Mouse (Mus musculus) monocyte, adult 5-6 weeks (primary cell): Measurements from ENCODE around the gene Pi4kb. TPM values are rescaled to one million over a fixed set of nuclear protein-coding genes. Genes with fewer than 3 reads are reported as not detected.
"Not testable (repeated sequence)": the region's sequence is repeated elsewhere in the genome, so short reads cannot be mapped to it uniquely, and the experiment has no call there.

Source experiments
- ATAC-seq: fragments of 153-309, 156-312 bp; replicated peaks from 2 replicates; pipeline ENCODE4 v1.8.0; 2017; ENCODE audit warnings: mild to moderate bottlenecking; ENCODE audit not compliant: low TSS enrichment, insufficient number of reproducible peaks, severe bottlenecking, poor library complexity, low FRiP score
- total RNA-seq: library from RNA; stranded (forward); fragments of 200-1000, 200-491, 200-594 nt; gene quantifications from 3 replicates; pipeline ENCODE4 v1.2.3, GENCODE M21; 2017

Pi4kb gene
- total RNA-seq, 1 experiment from 2014 or later: 25.2 TPM

DNA sequence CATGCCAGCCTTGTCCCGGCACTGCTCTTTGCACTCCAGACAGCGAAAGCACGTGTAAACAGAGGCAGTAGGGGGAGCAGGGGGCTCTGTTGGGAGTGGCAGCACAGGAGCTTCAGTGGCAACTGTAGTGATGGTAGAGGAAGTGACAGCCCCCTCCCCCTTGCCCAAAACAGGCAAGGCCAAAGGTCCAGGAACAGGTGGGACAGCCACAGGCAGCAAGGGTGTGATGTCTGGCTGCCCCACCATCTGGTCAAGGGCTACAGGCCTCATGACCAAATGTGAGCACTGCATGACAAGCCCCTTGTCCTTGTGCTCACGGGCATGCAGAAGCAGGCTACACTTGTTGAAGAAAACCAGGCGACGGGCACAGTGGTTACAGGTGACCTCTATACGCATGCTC lies 35.9 kb downstream of the Pi4kb start:
- ATAC-seq: no peak

- ATAC-seq: no peak
Measured at GRCm38 (mm10) chr3:95012982-95013381, 38.5 kb downstream of the Pi4kb start.

DNA sequence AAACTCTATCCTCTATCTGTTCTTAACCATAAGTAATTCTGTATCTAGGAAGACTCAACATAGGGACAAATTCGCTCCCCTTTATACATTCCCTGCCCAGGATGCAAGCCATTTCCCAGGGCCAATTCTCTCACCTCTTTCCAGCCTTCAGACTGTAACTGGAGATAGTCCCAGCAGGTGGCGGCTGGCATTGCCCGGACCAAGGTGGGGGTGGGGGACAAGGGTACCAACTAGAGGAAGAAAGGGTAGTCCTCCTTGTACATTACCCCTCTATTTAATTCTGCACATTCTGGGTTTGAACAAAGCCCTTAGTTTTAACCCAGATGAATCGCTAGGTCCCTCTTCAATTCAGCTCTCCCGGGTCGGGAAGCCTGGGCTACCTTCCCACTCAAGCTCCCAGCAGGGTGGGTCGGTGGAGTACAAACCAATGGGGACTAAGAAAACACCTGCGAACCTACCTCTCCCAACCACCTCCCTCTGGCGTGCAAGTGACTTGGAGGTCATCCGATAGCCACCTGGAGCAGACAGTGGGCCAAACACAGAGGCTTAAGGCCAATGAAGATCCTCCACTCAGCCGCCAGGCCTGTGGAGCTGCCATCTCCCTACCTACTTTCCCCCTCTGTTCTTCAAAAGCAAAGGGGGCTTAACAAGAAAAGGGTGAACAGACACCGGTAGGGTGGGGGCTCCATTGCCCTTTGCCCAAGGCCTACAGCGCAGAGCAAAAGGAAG lies 39.3 kb downstream of the Pi4kb start:
- no peak for ATAC-seq

- ATAC-seq: no peak
Measured at GRCm38 (mm10) chr3:95014428-95015151, 40.1 kb downstream of the Pi4kb start.

DNA sequence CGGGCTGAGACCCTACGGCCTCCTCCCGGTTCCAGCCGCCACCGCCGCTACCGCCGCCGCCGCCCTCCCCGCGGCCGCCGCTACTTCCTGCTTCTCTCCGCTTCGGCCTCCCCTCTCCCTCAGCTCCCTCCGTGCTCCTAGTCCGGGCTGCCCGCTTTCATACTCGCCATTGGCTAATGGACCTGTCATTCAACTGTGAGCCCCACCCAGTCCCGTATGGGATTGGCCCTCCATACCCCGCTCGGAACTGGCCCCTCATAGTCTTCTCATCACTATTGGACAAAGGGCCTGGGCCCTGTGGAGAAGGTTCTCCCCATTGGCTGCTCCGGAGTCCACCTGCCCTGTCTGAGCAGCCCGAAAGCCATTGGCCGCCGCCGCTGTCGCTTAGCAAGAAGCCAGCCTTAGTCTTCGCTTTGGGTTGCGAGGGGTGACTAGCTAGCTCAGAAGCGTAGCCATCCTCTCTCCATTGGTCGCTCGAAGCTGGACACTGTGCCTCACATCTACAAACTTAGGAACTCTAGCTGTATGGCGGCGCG lies 40.9 kb downstream of the Pi4kb start, which contains the start of gene Zfp687:
Gene Zfp687 (minus strand): TSS at position 112 of the 536 bp plus-strand sequence.
- peak; percentile 86 for ATAC-seq

DNA sequence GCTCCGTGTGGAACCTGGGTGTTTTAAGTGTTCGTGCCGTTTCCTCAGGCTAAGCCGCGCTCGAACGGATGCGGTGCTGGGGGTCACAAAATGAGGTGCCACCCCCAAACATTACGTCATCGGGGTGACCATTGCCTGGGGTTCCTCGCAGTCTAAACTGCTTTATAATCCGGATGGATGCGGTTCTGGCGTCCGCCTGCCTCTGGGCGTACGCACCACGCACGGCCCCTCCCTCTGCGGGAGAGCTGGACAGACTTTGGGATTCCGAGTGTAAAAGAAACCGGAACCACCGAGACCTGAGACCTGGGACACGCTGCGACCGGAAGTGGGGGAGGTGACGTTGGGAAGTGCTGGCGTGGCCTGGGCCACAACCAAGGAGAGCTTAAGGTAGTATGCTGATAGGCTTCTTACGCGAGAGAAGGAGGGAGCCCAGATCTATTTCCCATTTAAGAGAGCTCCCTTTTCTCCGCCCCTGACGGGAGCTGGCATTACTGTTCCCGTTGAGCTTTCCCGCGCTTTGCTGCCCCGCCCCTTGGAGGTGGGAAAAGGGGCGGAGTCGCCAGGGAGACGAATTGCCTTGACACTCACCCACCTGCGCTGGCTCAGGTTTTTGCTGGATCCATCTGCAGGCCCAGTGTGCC lies 41.5 kb downstream of the Pi4kb start:
- ATAC-seq: peak; percentile 51

DNA sequence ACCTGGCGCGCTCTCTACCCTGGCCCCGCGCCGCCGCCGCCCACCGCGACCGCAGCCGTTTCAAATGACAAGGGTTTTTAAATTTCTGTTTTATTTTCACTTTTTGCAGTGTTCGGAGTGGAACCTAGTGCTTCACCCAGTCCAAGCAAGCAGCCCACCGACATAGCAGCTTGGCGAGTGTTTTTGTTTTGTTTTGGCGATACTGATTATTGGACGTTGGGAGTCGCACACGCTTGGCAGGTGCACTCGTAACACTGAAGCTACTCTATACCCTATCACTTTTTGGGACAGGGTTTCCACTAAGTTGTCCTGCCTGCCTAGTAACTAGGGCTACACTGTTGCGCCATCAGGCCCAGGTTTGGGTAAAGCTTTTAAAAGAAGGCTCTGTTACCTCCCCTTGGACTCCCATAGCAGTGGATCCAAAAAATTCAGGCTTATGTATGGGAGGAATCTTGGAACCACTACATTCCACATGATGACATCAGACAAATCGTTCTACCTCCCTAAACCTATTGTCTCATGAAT lies 42.1 kb downstream of the Pi4kb start:
- ATAC-seq: no peak

DNA sequence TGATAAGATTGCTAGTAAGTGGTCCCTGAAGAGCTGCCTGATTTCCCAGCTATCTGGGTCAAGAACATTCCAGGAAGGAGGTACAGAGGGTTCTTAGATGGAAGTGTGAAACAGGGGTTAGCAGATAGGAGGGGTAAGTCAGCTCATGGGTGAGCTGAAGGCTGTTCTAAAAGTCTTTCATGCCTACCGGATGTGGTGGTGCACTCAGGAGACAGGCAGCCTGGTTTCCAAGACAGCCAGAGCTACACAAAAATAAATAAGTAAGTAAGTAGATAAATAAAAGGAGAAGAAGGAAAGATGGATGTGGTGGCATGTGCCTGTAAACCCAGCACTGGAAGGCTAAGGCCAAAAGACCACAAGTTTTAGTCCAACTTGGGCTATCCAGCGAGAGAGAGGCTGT lies 44.2 kb downstream of the Pi4kb start:
- no peak for ATAC-seq

- not testable (repeated sequence) for ATAC-seq
Measured at GRCm38 (mm10) chr3:95020956-95021355, 46.4 kb downstream of the Pi4kb start.

DNA sequence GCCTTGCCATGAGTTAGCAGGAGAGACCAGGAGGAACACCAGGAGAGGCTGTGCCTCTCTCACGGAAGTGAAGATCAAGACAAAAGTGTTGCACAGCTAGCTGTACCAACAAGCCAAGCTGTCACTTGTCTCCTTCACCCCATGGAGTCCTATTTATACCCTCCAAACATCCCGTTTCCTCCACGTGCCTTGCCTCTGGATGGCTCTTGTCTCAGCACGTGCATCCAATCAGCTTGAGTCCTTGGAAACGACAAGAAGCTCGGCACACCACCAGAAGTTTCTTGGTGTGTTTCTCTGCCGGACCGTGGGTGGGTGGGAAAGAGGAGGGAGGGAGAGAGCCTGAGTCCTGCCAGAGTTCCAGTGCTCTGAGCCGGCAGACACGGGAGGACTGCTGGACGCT lies 50.0 kb downstream of the Pi4kb start:
- ATAC-seq: no peak

DNA sequence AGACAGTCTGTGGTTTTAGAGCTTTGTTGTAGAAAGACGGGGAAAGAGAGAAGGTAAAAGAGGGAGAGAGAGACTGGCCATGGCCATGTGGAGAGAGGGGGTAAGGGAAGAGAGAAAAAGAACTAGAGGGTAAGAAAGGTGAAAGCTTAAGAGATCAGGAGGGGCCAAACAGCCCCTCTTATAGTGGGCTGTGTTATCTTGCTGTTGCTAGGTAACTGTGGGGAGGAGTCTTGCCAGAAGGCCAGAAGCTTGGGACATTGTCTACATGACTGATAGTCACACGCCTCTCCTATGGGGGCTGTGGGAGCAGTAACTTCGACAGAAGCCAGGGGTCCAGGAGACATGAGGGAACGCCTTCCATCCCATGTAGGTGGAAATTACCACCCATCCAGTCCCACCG lies 50.7 kb downstream of the Pi4kb start:
- no peak for ATAC-seq

DNA sequence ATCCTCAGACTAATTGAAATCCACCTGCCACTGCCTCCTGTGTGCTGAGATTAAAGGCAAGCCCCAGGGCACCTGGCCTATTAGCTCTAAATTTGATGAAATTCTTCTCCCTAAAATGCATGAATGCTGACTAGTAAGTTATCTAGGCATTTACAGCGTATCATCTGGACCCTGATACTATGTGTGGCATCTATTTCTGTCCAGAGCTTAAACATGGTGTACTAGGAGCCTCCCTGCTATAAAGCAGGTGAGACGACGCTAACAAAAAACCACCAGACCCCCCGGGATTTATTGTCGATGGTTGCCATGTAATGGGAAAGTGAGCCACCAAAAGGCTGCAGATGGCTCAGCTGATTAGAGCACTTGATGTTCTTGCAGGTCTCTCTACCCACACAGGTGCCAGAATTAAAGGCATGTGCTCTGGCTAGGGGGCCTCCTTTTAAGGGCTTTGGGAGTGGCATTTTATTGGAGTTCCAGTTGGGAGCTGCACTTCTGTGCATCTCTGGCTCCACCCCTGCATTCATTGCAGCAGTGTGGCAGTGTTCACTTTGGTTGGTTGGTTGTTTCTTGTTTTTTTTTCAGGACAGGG lies 52.6 kb downstream of the Pi4kb start:
- no peak for ATAC-seq

DNA sequence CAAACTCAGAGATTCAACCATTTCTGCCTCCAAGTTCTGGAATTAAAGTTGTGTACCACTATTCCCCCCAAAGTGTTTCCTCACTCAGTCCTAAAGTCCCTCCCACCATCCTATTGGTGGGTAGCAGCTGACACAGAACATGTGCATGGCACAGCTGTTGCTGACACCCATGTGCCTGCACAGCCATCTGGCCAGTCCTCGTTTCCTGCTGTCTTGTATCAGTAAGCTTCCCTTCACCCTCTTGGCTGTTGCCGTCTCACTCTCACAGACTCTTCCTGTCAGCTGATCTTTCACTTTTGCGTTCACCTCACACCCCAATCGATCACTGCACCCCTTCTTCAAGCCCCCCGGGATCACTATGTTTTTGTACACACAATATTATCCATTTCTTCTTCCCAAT lies 53.2 kb downstream of the Pi4kb start:
- ATAC-seq: 0 out of 2 replicates have a peak, but pooled peaks have one; percentile 18

GRCm38 (mm10) chr3:95028603-95029002 lies 54.1 kb downstream of the Pi4kb start:
- ATAC-seq: no peak

- ATAC-seq: not testable (repeated sequence)
Measured at GRCm38 (mm10) chr3:95029291-95029827, 54.8 kb downstream of the Pi4kb start.

DNA sequence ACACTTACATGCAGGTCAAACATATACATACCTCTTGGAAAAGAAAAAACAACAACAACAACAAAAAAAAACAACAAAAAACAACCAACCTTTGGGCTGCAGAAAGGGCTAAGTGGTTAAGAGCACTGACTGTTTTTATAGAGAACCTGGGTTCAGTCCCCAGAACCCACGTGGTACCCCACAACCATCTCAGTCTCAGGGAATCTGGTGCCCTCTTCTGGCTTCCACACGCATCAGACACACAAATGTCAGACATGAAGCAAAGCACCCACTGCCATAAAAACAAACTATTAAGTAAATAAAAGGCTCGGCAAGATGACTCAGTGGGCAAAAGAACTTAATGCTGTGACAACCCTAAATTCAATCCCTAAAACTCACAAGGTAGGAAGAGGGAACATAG lies 55.4 kb downstream of the Pi4kb start:
- ATAC-seq: no peak

DNA sequence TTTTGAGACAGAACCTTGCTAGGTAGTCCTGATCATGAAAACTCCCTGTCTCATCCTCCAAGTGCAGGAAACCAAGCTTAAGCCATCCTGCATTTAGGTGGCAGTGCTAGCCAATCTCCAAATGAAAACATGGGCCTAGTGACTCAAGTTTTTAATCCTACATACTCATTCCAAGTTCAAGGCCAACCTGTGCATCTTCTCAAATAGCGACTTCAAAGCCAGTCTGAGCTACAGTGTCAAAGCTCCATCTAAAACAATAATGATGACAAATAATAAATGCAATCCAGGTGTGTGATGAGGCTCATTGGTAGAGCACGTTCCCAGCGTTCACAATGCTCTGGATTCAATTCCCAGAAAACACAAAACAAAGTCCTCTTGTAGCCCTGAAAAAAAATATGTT lies 67.1 kb downstream of the Pi4kb start:
- no peak for ATAC-seq

- ATAC-seq: peak; percentile 99
Measured at GRCm38 (mm10) chr3:95042166-95042837, 67.8 kb downstream of the Pi4kb start, which contains the start of gene Psmd4. TSS of gene Psmd4 (minus strand) at chr3:95042614.
